Mouse (Mus musculus): ENCODE results near the gene Itgam.
"Not testable (repeated sequence)": the region's sequence is repeated elsewhere in the genome, so short reads cannot be mapped to it uniquely, and the experiment has no call there.

The Itgam gene

DNA sequence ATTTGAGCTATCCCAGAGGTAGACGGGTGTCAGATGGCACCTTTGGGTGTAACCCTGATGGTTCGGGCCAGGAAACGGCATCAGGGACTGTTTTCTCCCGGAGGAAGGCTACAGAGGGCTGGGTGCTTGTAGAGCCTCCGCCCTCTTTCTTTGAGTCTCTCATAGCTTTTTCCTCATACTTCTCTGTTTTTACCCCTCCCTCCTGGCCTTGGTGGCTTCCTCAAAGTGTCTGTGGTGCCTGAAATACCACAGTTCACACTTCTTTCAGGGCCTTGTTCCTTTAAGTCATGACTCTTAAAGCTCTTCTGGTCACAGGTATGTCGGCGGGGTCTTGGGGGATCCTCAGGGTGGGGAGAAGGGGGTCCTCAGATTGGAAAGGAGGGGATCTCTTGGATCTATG is at the start of gene Itgam, which contains the start of gene Gm49368:
Gene Itgam, plus strand, starts transcription at position 185 of the 400 bp plus-strand sequence.
Gene Gm49368, plus strand, starts transcription at position 228 of the 400 bp plus-strand sequence.
- peak in 1 of 2 experiments; percentile 39 for DNase-seq (ENCODE audit: low spot score in 2 of 2)

DNA sequence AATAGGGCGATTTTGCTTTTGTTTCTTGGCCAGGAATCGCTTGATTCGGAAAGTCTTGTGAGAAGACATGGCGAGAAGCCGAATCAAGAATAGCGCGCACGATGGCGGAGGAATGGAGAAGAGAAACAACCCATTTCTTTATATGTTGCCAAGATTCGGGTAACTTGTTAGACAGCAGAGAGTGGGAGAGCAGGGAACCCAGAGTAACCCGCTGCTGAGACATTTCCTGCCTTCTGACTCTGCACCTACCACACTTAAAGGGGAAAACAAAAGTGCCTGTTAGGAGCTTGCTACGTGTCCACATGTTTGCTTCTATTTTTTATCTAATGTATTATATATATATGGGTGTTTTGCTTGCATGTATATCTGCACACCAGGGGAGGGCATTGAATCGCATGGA is 49.3 kb upstream of the Itgam start:
- DNase-seq (ENCODE audit: low spot score in 2 of 2): no peak

DNA sequence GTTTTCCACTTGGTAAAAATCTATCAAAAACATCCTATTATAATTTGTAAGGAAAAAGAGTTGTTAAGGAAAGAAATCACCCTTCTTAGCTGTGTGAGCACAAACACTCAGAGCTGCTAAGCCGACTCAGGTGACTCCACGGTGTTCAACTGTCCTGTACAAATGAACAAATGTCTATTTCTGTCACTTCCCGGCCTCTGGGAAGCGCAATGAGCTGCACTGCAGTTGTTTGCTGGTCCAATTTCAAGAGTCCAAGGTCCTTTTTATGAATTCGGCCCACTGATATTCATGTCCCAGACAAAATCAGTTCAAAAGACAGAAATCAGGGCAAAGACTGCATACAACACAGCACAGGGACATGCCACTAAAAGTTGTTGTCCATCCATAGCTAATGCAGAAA is 46.3 kb upstream of the Itgam start:
- not testable (repeated sequence) for DNase-seq (ENCODE audit: low spot score in 2 of 2)

DNA sequence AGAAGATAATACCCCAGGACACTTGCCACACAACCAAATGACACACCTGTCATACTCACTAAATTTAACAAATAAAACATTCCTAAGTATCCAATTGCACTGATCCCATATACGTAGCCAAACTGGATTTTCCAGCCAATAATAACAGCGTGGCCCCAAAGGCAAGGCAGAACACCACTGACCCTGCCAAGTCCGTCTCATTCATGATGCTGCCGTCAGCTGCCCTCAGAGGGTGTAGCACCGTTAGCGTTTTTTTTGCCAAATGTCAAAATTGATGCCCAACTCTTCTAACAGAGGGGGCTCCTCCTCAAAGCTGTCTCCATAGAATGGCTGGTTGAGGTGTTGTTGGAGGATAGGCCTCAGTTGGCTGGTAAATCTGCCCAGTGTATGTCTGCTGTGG is 45.8 kb upstream of the Itgam start:
- no peak for DNase-seq (ENCODE audit: low spot score in 2 of 2)

DNA sequence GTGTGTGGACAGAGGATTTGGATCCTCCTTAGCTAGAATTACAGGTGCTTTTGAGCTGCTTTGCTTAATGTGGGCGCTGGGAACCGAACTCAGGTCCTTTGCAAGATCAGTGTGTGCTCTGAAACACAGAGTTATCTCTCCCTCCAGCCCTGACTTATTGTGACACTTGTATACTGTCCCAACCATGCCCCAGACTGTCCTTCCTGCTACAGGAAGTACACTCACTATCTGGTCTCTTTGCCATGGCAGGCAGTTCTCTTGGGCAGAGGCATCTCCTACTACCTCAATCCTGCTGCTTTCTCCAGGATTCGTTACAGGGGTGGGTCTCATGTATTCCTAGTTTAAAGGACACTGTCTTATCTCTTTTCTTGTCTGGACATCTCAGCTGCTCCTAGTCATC is 44.2 kb upstream of the Itgam start:
- no peak for DNase-seq (ENCODE audit: low spot score in 2 of 2)

DNA sequence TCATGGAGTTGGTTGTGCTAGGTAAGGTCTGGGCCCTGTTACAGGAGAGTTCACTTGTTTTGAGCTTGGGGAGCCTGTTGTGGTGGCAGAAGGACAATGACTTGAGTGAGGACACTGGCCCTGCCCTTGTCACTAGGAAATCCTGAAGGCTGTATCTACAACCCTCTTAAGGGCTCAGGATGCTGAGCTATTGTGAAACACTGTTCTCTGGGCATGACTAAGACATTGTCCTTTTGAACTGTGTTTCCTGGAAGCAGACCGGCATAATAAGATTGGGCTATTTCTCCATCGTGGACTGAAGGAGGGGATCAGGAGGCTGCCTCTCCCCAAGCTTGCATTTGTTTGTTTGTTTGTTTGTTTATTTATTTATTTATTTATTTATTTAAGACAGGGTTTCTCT is 43.3 kb upstream of the Itgam start:
- DNase-seq (ENCODE audit: low spot score in 2 of 2): no peak

DNA sequence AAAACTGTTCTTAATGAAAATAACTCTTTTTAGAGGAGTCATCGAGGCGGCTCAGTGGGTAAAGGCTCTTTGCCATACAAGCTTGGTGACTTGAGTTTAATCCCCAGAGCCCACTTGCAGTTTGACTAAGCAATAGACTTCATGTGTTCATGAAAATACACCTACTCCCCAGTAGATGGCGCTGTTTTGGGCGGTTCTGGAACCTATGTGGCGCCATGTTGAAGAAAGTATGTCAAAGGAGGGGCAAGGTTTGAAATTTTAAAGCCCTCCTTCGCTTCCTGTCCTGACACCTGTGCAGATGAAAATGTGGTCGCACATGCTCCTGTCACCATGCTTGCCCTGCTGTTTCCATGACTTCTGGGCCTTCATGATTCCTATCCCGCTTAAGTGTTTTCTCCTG is 39.5 kb upstream of the Itgam start:
- DNase-seq (ENCODE audit: low spot score in 2 of 2): peak in 1 of 2 experiments; percentile 43

DNA sequence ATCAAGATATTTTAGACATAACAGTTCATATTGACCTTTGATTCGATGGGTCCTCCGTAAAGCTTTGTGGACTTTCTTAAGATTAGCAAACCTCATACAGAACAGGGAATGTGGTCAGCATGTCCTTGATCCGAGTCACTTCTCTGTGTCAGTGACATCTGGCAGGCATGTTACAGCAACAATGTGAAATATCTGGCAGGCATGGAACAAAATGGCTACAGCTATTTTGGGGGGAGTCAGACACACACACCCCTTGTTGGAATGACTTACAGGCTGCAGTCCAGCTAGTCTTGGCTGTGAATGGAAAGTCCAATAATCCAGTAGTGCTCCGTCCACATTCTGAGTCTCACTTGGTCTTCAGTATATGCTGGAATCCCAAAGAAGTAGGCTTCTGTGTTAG is 38.9 kb upstream of the Itgam start:
- no peak for DNase-seq (ENCODE audit: low spot score in 2 of 2)

DNA sequence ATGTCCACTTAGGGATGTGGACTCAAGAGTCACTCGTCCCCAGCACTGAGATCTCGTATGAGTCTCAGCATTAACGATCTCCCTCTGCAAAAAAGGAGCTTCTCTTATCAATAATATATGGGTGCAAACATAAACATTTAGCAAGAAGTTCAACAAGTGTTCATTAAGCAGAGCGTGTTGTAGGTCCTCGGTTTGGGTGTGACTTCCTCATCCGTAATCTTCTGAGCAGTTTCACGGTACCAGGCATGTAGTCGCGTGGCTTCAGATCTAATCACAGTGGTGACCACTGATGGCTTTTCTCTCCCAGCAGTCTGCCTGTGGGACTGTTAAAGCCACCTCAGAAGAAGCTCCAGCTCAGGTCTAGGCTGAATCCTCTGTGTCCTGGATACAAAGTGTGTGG is 38.1 kb upstream of the Itgam start:
- no peak for DNase-seq (ENCODE audit: low spot score in 2 of 2)

DNA sequence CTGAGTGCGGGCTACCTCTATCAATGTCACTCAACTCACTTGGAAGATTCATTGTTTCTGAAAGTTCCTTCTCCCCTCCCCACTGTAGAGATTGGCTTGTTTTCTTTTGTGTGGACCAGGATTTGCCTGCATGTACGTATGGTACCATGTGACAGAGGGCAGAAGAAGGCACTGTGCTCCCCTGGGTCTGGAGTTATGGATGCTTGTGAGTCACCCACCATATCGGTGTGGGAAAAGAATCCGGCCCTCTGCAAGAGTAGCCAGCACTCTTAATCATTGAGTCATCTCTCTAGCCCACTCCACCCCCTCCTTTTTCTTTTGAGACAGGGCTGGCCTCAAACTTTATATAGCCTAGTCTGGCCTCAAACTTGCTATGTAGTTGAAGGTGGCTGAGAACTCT is 37.5 kb upstream of the Itgam start:
- DNase-seq (ENCODE audit: low spot score in 2 of 2): no peak

DNA sequence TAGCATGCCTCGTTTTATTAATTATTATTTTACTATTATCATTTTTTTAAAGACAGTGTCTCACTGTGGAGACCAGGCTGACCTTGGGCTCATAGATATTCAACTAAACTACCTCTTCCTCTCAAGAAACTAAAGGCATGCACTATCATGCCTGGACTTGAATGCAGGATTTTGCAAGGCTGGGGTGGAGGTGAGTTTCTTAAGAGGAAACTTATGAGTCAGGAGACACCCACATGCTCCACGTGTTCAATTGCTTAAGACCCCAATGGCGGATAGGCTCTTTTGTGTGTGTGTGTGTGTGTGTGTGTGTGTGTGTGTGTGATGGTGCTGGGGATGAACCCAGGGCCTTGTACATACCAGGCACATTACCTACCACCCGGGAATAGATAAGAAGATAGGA is 37.1 kb upstream of the Itgam start:
- DNase-seq (ENCODE audit: low spot score in 2 of 2): no peak

DNA sequence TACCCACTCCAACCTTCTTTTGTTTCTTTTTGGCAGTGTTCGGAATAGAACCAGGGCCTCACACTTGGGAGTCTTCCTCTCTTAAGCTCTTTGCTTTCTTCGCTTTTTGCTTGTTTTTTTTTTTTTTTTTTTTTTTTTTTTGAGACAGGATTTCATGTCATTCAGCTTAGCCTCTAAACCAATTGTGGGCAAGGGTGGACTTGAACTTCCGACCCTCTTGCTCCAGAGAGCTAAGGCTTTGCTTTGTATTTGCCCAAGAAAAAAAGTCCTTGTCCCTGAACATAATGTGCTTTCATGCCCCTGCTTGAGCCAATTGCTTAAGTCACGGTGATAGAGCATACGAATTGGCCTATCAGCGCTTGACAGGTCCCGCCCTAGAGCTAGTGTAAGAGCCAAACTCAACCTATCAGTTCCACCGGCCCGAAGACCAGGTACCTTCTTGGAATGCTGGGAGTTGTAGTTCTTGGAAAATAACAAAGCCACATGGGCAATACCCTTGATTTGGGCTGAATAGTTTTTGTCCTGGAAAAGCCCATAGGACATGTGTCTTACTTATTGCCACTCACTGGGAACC is 30.9 kb upstream of the Itgam start:
- no peak for DNase-seq (ENCODE audit: low spot score in 2 of 2)

DNA sequence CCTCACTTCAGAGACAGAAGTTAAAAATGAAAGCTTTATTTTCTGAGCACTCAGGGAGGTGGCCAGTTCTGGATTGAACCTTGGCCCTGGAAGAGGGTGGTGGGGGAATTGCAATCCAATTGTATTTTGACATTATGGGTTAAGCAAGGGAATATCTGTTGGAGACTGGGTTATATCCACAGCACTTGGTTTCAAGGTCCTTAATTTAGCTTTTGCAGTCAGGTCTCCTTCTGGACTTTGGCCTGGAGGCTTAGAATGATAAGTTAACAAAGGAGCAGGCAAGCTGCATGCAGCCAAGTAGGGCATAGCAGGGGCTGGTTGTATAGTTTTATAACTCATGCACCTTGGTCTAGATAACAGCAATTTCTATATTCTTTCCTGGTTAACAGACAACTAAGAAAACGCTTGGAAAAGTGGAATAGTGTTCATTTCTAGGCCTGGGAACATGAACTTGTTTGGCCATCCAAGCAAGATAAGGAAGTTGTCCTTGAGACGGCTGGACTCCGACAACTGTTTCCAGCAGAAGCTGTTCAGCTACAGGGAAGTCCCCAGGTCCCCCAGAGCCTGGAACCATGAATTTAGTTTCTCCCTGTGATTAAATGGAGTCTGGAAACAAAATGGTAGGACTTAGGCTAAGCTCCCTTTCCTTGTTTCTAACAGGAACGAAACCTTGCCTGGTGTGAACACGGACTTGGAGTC is 30.0 kb upstream of the Itgam start:
- no peak for DNase-seq (ENCODE audit: low spot score in 2 of 2)

DNA sequence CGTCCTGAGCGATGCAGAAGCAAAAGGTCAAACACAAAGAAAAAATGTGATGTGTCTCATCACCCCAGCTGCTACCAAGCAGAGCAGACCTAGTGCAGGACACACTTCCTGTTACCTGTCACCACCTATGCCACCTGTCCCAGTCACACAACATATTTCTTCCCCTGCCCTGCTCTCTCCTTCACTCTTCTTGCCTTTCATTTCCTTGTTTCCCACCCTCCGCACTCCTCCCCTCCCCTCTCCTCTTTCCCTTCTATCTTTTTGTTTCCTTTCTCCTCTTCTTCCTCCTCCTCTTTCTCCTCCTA is 29.5 kb upstream of the Itgam start:
- no peak for DNase-seq (ENCODE audit: low spot score in 2 of 2)

DNA sequence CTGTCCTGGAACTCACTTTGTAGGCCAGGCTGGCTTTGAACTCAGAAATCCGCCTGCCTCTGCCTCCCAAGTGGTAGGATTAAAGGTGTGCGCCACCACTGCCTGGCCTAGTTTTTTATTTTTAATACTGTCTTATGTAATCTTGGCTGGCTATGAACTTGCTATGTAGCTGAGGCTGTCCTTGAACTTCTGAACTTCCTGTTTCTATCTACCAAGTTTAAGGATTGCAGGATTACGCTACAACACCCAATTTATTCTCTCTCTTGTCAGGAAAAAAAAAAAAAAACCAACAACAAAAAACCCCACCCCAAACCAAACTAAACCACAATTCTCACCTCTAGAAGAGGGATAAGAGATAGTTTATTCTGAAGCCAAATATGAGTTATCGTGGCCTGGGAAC is 28.8 kb upstream of the Itgam start:
- DNase-seq (ENCODE audit: low spot score in 2 of 2): no peak

DNA sequence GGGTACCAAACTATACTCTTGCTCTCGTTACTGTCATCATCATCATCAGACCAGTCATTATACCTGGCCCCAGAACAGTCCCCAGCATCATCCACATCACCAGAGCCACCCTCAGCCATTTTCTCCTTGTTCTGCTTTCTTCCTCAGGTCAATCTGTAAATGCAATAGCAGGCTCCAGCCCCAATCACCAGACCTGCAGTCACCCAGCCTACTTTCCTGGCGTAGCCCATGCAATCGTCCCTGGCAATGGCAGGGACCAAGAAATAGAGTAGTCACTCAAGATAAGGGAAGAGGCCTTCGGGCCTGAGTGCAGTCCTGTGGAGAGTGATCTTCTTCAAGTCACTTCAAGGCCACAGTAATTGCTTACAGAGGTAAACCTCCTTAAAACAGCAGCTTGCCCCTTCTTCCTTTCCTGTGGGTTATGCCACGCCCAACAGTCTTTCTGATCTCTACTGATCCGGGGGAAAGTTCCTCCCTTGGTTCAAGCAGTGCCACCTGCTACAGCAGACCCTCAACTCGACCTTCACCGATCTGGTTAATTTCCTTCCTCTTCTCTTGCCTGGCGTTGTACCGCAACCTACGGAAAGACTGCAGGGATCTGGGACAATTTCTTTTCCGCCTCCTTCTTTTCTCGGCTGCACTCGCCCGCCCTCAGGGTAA is 20.1 kb upstream of the Itgam start:
- DNase-seq (ENCODE audit: low spot score in 2 of 2): not testable (repeated sequence)

DNA sequence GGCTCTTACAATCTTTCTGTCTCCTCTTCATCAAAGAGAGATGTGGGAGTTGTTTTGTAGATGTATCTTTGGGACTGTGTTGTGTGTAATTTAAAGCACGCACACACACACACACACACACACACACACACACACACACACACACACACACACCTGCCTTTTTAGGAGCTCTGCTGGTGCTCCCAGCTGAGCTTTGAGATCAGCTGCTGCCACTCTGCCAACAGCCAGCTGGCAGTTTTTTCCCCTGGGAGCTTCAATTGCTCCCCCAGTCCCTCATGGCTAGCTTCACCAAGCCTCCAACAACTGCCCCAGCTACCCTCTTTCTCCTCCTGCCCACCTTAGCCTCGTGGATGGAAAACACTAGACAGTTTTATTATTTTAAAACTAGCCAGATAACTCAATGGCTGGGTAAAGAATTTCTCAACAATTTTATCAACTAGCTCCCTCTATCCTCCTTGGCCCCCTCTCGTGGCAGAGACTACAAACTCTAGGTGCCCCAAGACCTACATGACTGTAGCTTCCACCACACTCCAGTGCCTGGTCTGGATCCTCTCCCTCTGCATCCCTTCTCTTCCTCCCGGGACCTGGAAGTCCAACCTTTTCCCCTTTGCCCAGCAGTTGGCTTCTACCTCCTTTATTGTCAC is 18.2 kb upstream of the Itgam start:
- peak in 1 of 2 experiments; percentile 55 for DNase-seq (ENCODE audit: low spot score in 2 of 2)

DNA sequence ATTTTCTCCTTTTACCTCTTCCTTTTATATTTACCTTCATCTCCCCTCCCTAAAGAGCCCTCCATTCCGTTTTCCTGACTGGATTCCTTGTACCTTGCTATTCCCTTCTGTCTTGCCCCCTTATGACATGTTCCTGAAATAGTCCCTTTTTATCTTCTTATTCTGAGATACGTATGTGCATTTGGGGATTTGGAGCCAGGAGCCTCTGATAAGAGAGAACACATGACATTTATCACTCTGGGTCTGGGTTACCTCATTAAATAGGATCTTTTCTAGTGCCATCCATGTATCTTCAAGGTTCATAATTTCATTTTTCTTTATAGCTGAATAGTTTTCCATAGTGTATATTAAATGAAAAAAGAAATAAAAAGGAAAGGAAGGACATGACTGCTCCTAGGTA is 16.8 kb upstream of the Itgam start:
- DNase-seq (ENCODE audit: low spot score in 2 of 2): no peak

DNA sequence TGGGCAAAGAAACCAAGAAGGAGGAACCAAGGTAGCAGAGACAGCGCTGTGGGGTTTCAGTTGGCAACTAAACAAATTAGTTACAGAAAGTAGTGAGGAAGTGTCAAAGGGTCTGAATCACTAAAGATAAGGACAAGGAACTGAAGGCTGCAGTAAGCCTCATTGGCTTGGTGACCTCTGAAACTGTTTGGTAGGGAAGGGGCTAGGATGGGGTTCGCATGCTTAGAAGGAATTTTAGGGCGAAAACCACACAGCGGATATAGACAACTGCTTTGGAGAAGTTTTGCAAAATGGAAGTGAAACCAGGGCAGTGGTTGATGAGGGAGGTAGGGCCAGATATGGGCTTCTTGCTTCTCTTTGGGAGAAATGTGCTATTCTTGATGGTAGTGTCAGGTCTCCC is 13.6 kb upstream of the Itgam start:
- DNase-seq (ENCODE audit: low spot score in 2 of 2): no peak

DNA sequence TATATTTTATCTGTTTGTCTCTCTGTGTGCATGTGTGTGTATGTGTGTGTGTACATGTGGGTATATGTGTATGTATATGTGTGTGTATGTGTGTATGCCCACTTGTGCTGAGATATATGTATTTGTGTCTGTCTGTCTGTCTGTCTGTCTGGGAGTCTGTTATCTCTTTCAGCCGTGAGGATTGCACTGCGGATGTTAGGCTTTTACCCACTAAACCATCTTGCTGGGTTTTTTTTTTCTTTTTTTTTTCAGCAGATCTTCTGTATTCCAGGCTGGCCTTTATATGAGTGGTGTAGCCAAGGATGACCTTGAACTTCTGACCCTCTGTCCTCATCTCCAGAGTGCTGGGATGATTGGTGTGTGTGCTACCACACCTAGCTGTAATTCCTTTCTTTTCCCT is 13.2 kb upstream of the Itgam start:
- no peak for DNase-seq (ENCODE audit: low spot score in 2 of 2)

DNA sequence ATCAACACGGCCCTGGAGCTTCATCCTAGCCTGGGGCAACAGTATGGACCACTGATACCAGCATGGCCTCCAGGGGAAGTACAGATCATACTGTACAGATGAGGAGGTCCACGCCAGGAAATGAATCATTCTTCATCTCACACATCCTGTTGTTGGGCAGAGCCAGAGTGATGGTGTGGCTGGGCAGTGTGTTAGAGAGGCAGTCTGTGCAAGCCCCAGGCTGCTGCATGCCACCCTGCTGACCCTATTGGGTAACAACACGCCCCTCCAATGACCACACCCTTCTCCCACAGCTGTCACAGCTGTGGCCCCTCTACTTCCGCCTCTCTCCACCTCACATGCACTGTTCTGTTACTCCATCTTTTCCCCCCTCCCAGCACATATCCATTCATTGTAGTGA is 11.7 kb upstream of the Itgam start:
- peak in 1 of 2 experiments; percentile 40 for DNase-seq (ENCODE audit: low spot score in 2 of 2)

DNA sequence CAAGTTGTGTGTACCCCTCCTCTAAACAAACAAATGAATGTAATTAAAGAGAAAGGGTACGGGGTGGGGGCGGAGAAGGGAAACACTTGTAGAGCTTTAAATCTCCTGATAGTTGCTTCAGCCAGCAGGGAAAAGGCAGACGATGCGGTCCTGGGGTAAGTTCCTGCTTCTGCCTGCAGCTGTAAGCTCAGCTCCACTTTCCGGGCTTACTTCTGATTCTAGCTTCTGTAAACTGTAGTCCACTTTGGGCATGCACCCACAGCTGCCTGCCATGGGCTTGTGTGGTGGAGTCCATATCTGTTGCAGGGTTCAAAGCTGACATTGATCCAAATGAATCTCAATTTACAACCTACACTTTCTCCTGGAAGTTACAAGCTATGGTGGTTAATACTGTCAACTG is 9.4 kb upstream of the Itgam start:
- no peak for DNase-seq (ENCODE audit: low spot score in 2 of 2)

DNA sequence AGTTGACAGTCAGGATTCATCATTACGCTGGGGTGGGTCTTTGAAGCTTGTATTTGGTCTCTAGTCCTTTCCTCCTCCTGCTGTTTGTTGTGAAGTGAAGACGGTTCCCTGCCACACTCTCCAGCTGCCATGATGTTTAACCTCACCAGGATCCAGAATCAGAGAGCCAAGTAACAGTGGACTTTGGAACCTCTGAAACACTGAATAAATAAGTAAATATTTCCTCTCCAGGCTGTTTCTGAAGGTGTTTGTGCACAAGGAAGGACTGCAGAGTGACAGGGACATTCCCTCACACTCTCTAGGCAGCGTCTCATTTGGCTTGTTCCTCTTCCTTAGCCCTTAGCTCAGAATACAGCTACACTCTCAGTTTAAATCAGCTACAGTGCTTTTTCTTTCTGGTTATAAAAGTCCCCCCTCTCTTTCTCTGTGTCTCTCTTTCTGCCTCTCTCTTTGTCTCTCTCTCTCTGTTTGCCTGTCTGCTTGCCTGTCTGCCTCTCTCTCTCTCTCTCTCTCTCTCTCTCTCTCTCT is 5.5 kb upstream of the Itgam start:
- no peak for DNase-seq (ENCODE audit: low spot score in 2 of 2)

All from spleen, postnatal 10 days (tissue).